In the genomic region with DNA sequence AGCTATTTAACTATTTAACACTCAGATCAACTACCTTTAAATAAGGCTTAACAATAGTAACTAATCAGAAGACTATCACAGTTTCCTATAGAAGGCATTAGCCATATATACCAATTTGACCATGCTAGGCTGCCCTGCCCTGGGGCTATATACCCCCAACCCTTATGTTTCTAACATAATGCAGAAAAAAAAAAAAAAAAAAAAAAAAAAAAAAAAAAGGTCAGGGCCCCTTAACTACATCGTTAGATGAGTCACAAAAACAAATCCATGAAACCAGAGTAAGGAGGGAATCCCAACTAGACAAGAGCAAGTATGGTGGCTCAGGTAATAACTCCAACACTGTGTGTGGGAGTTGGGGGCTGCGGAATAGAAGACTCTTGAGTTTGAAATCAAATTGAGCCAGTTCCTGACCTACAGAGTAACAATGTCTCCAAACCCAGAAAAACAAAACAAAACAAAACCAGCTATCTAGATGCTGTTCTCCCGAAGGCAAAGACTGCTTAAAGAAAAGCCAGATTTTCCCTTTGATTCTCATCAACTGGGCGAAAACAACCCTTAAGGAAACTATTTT, we compare ENCODE assay signal across 8 mouse cellular contexts. TPM values are rescaled to one million over a fixed set of nuclear protein-coding genes. Genes with fewer than 3 reads are reported as not detected.
DNase-seq lines count a peak whose midpoint lies in the region; ATAC-seq and TF ChIP-seq lines count a peak whose summit lies in the region.

No protein-coding gene starts in this region.

- peak overlapping the region; percentile 80 for H3K4me2 ChIP-seq in lung, embryonic 15.5 days
- peak overlapping the region; percentile 89 for H3K4me2 ChIP-seq in embryonic facial prominence, embryonic 14.5 days (ENCODE audit: low read depth, low read length)

- no peak for DNase-seq in lung, postnatal 14 days
- DNase-seq in embryonic facial prominence, embryonic 14.5 days (ENCODE audit: low spot score) = no peak
- no peak for DNase-seq in limb, embryonic 10.5 days (ENCODE audit: low spot score)
- DNase-seq in Muller cell, postnatal 12 days (ENCODE audit: inconsistent ontology term) = no peak
- DNase-seq in spleen, adult 18-20 months = no peak
- no peak for DNase-seq in kidney, postnatal 36 days

- peak overlapping the region; percentile 60 for H3K9ac ChIP-seq in lung, embryonic 15.5 days
- H3K9ac ChIP-seq in embryonic facial prominence, embryonic 14.5 days (ENCODE audit: low read depth, low read length) = peak overlapping the region; percentile 67

- no peaks in the 10 kb centered on the region for H3K27me3 ChIP-seq in lung, embryonic 15.5 days
- no peaks in the 10 kb centered on the region for H3K27me3 ChIP-seq in embryonic facial prominence, embryonic 14.5 days (replicated peaks; ENCODE audit: control insufficient read depth, insufficient read depth, low read length)
- no peaks in the 10 kb centered on the region for H3K27me3 ChIP-seq in limb, embryonic 10.5 days (ENCODE audit: low read depth, poor library complexity, severe bottlenecking)

- no peaks in the 10 kb centered on the region for H3K36me3 ChIP-seq in lung, embryonic 15.5 days
- H3K36me3 ChIP-seq in embryonic facial prominence, embryonic 14.5 days (ENCODE audit: control insufficient read depth, insufficient read depth, low read length) = 0 out of 2 replicates have a peak, but pooled peaks cover 2% of the 10 kb centered on the region
- H3K36me3 ChIP-seq in limb, embryonic 10.5 days = peaks cover 19% of the 10 kb centered on the region

- H3K4me3 ChIP-seq in lung, embryonic 15.5 days = peak overlapping the region; percentile 85
- peak overlapping the region; percentile 63 for H3K4me3 ChIP-seq in embryonic facial prominence, embryonic 14.5 days (ENCODE audit: low read depth, low read length)
- peak overlapping the region; percentile 84 for H3K4me3 ChIP-seq in limb, embryonic 10.5 days
- H3K4me3 ChIP-seq in olfactory bulb, adult 2 months (ENCODE audit: insufficient read depth, low read depth, low read length) = peak overlapping the region; percentile 77

- no peak for TF ChIP-seq CTCF in olfactory bulb, adult 2 months (IDR thresholded peaks at IDR 0.05; ENCODE audit: insufficient read depth, low read depth, low read length)

- H3K9me3 ChIP-seq in lung, embryonic 15.5 days = no peaks in the 10 kb centered on the region
- H3K9me3 ChIP-seq in embryonic facial prominence, embryonic 14.5 days (ENCODE audit: control insufficient read depth, low read length) = no peaks in the 10 kb centered on the region
- no peaks in the 10 kb centered on the region for H3K9me3 ChIP-seq in limb, embryonic 10.5 days (replicated peaks)

- ATAC-seq in lung, embryonic 15.5 days (ENCODE audit: borderline replicate concordance, extremely low read depth, low FRiP score, low TSS enrichment) = no peak
- ATAC-seq in embryonic facial prominence, embryonic 14.5 days (ENCODE audit: low read depth) = no peak

- 2% methylated on average over 4 of the region's 4 CpGs for WGBS in lung, embryonic 15.5 days
- WGBS in embryonic facial prominence, embryonic 14.5 days = 2% methylated on average over 4 of the region's 4 CpGs
- WGBS in limb, embryonic 10.5 days = 4% methylated on average over 4 of the region's 4 CpGs
- 2% methylated on average over 4 of the region's 4 CpGs for WGBS in olfactory bulb, adult 2 months

- TF ChIP-seq POLR2A in olfactory bulb, adult 2 months (IDR thresholded peaks at IDR 0.05; ENCODE audit: insufficient read depth, low read depth, low read length) = no peak

- no peak overlapping the region for H3K27ac ChIP-seq in lung, embryonic 15.5 days
- no peak overlapping the region for H3K27ac ChIP-seq in embryonic facial prominence, embryonic 14.5 days (replicated peaks; ENCODE audit: low read depth, low read length)
- peak overlapping the region; percentile 84 for H3K27ac ChIP-seq in limb, embryonic 10.5 days
- no peak overlapping the region for H3K27ac ChIP-seq in olfactory bulb, adult 2 months (ENCODE audit: insufficient read depth, low read depth, low read length)

- peaks cover 17% of the 10 kb centered on the region for H3K4me1 ChIP-seq in lung, embryonic 15.5 days
- peaks cover 13% of the 10 kb centered on the region; the same call in 1 of the 2 replicates for H3K4me1 ChIP-seq in embryonic facial prominence, embryonic 14.5 days (ENCODE audit: control insufficient read depth, insufficient read depth, low read length)
- H3K4me1 ChIP-seq in limb, embryonic 10.5 days = peaks cover 12% of the 10 kb centered on the region; the same call in 1 of the 2 replicates
- H3K4me1 ChIP-seq in olfactory bulb, adult 2 months (ENCODE audit: control insufficient read depth, insufficient read depth, low read length) = no peaks in the 10 kb centered on the region

RNA-seq across cellular contexts. Expression of a gene that starts 0.7 kb away (rescaled TPM):
- 32.0 and 36.2 TPM in 2 replicates for polyA plus RNA-seq in lung, embryonic 15.5 days (2015; fragmentation: Nextera tagmentation; extraction: Ambion mirVana)
- polyA plus RNA-seq in embryonic facial prominence, embryonic 14.5 days (2014; fragmentation: Nextera tagmentation; extraction: Ambion mirVana) = 22.3 and 24.0 TPM in 2 replicates
- polyA plus RNA-seq in limb, embryonic 10.5 days (2016; fragmentation: Nextera tagmentation; extraction: Ambion mirVana) = 34.0 and 37.7 TPM in 2 replicates
- not detected in 2 replicates for polyA plus RNA-seq in olfactory bulb, adult 2 months (2012; ENCODE audit: insufficient read depth, insufficient read length, low replicate concordance, missing spikeins)

RNA-seq across cellular contexts. Expression of a gene that starts 1.0 kb away (rescaled TPM):
- 12.5 and 14.2 TPM in 2 replicates for polyA plus RNA-seq in lung, embryonic 15.5 days (2015; fragmentation: Nextera tagmentation; extraction: Ambion mirVana)
- polyA plus RNA-seq in embryonic facial prominence, embryonic 14.5 days (2014; fragmentation: Nextera tagmentation; extraction: Ambion mirVana) = 14.1 and 14.5 TPM in 2 replicates
- polyA plus RNA-seq in limb, embryonic 10.5 days (2016; fragmentation: Nextera tagmentation; extraction: Ambion mirVana) = 19.4 and 20.7 TPM in 2 replicates
- not detected in 2 replicates for polyA plus RNA-seq in olfactory bulb, adult 2 months (2012; ENCODE audit: insufficient read depth, insufficient read length, low replicate concordance, missing spikeins)

RNA-seq across cellular contexts. Expression of a gene that starts 30.0 kb away (rescaled TPM):
- 62.0 and 66.3 TPM in 2 replicates for polyA plus RNA-seq in lung, embryonic 15.5 days (2015; fragmentation: Nextera tagmentation; extraction: Ambion mirVana)
- 67.0 and 75.0 TPM in 2 replicates for polyA plus RNA-seq in embryonic facial prominence, embryonic 14.5 days (2014; fragmentation: Nextera tagmentation; extraction: Ambion mirVana)
- polyA plus RNA-seq in limb, embryonic 10.5 days (2016; fragmentation: Nextera tagmentation; extraction: Ambion mirVana) = 106 and 117 TPM in 2 replicates
- polyA plus RNA-seq in olfactory bulb, adult 2 months (2012; ENCODE audit: insufficient read depth, insufficient read length, low replicate concordance, missing spikeins) = not detected in 2 replicates

RNA-seq across cellular contexts. Expression of a gene that starts 44.0 kb away (rescaled TPM):
- polyA plus RNA-seq in lung, embryonic 15.5 days (2015; fragmentation: Nextera tagmentation; extraction: Ambion mirVana) = 99.5 and 108 TPM in 2 replicates
- polyA plus RNA-seq in embryonic facial prominence, embryonic 14.5 days (2014; fragmentation: Nextera tagmentation; extraction: Ambion mirVana) = 290 and 318 TPM in 2 replicates
- polyA plus RNA-seq in limb, embryonic 10.5 days (2016; fragmentation: Nextera tagmentation; extraction: Ambion mirVana) = 1.3 and 1.7 TPM in 2 replicates
- not detected in 2 replicates for polyA plus RNA-seq in olfactory bulb, adult 2 months (2012; ENCODE audit: insufficient read depth, insufficient read length, low replicate concordance, missing spikeins)

Comparison
In these comparisons a context has a peak if more than half of its experiments do, and no peak if none do; other contexts are left out.
1. RNA of a gene that starts 0.7 kb away (polyA plus RNA-seq): 32.0 to 36.2 TPM in lung, embryonic 15.5 days, 34.0 to 37.7 TPM in limb, embryonic 10.5 days and 22.3 to 24.0 TPM in embryonic facial prominence, embryonic 14.5 days; not detected in olfactory bulb, adult 2 months; every median in the first group is over 10 times any median in the second.
2. Peak in every context shown above with its lines, with median percentiles within 50 percentile points of each other: H3K4me3 ChIP-seq.